Comparison of ENCODE assay signal across 8 mouse cellular contexts in the genomic region with DNA sequence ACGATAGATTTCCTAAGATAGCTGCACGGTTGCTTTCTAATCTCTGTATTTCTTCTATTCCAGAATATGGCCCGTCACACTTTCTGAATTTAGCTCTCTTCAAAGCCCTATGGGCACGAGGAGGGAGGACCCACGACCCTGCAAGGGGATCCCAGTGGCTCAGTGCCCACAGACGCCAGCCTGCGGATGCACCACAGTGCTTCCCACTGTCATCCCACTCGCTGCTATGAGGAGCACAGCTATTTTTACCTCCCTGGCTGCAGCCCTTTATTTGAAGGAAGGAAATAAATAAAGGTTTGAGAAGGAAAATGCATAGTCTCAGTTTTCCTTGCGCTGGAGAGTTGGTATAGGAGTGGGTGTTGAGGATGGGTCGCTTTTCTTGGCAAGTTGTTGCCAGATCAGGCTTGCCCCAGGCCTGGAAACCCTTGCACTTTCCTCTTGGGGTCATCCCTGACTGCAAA. TPM values are rescaled to one million over a fixed set of nuclear protein-coding genes. Genes with fewer than 3 reads are reported as not detected.
A peak's percentile ranks its signal among the peaks of the same experiment; 100 is the strongest.
DNase-seq lines count a peak whose midpoint lies in the region; ATAC-seq and TF ChIP-seq lines count a peak whose summit lies in the region.

No protein-coding gene starts in this region.

- 62% methylated on average over 10 of the region's 10 CpGs for WGBS in kidney, postnatal 0 days
- 58% methylated on average over 10 of the region's 10 CpGs for WGBS in embryonic facial prominence, embryonic 13.5 days
- WGBS in intestine, embryonic 16.5 days: 58% methylated on average over 10 of the region's 10 CpGs
- WGBS in midbrain, embryonic 14.5 days: 50% methylated on average over 10 of the region's 10 CpGs

- H3K4me2 ChIP-seq in kidney, postnatal 0 days (ENCODE audit: low read length): peak overlapping the region; percentile 97
- peak overlapping the region; percentile 99 for H3K4me2 ChIP-seq in embryonic facial prominence, embryonic 13.5 days
- H3K4me2 ChIP-seq in intestine, embryonic 16.5 days (ENCODE audit: low read depth, low read length): peak overlapping the region; percentile 87
- peak overlapping the region; percentile 66 for H3K4me2 ChIP-seq in midbrain, embryonic 14.5 days (ENCODE audit: low read length)

- ATAC-seq in kidney, postnatal 0 days (replicated peaks; ENCODE audit: low FRiP score, low read depth): peak; percentile 21; the same call in 1 of the 2 replicates
- ATAC-seq in embryonic facial prominence, embryonic 13.5 days (ENCODE audit: insufficient number of reproducible peaks, insufficient read depth, low FRiP score, low TSS enrichment, low read depth): no peak
- ATAC-seq in intestine, embryonic 16.5 days: no peak
- ATAC-seq in midbrain, embryonic 14.5 days (ENCODE audit: low FRiP score, low TSS enrichment): peak; percentile 64
- ATAC-seq in activated CD4-positive, CD25-positive, alpha-beta regulatory T cell, adult 4 months: no peak

- H3K4me1 ChIP-seq in kidney, postnatal 0 days (replicated peaks; ENCODE audit: insufficient read depth, low read length): peaks cover 10% of the 10 kb centered on the region
- peaks cover 8% of the 10 kb centered on the region; the same call in 1 of the 2 replicates for H3K4me1 ChIP-seq in embryonic facial prominence, embryonic 13.5 days
- peaks cover 4% of the 10 kb centered on the region; the same call in 1 of the 2 replicates for H3K4me1 ChIP-seq in intestine, embryonic 16.5 days (ENCODE audit: control insufficient read depth, insufficient read depth, low read length)
- 0 out of 2 replicates have a peak, but pooled peaks cover 4% of the 10 kb centered on the region for H3K4me1 ChIP-seq in midbrain, embryonic 14.5 days (ENCODE audit: control insufficient read depth, insufficient read depth, low read length)

- no peaks in the 10 kb centered on the region for H3K9me3 ChIP-seq in kidney, postnatal 0 days (replicated peaks; ENCODE audit: low read length)
- H3K9me3 ChIP-seq in embryonic facial prominence, embryonic 13.5 days: no peaks in the 10 kb centered on the region
- no peaks in the 10 kb centered on the region for H3K9me3 ChIP-seq in intestine, embryonic 16.5 days (ENCODE audit: control insufficient read depth, low read length)
- no peaks in the 10 kb centered on the region for H3K9me3 ChIP-seq in midbrain, embryonic 14.5 days (ENCODE audit: control insufficient read depth, low read length)

- H3K9ac ChIP-seq in kidney, postnatal 0 days (ENCODE audit: low read depth, low read length): no peak overlapping the region
- peak overlapping the region; percentile 79; the same call in 1 of the 2 replicates for H3K9ac ChIP-seq in embryonic facial prominence, embryonic 13.5 days
- no peak overlapping the region for H3K9ac ChIP-seq in intestine, embryonic 16.5 days (ENCODE audit: low read depth, low read length)
- H3K9ac ChIP-seq in midbrain, embryonic 14.5 days (replicated peaks; ENCODE audit: low read length): peak overlapping the region; percentile 92

- DNase-seq in kidney, postnatal 0 days (ENCODE audit: low spot score): no peak
- no peak for DNase-seq in kidney, postnatal 14 days
- no peak for DNase-seq in midbrain, embryonic 14.5 days
- no peak for DNase-seq in adrenal gland, adult (ENCODE audit: inconsistent age in 2 of 2, low spot score in 1 of 2)
- DNase-seq in testis, postnatal 14 days (ENCODE audit: low spot score): no peak

- H3K4me3 ChIP-seq in kidney, postnatal 0 days (replicated peaks; ENCODE audit: low read depth, low read length): peak overlapping the region; percentile 52
- peak overlapping the region; percentile 73 for H3K4me3 ChIP-seq in embryonic facial prominence, embryonic 13.5 days
- H3K4me3 ChIP-seq in intestine, embryonic 16.5 days (ENCODE audit: low read length): peak overlapping the region; percentile 64
- peak overlapping the region; percentile 79 for H3K4me3 ChIP-seq in midbrain, embryonic 14.5 days (replicated peaks; ENCODE audit: low read depth, low read length)

- H3K27ac ChIP-seq in kidney, postnatal 0 days: no peak overlapping the region
- H3K27ac ChIP-seq in embryonic facial prominence, embryonic 13.5 days: no peak overlapping the region
- H3K27ac ChIP-seq in intestine, embryonic 16.5 days (ENCODE audit: low read length): no peak overlapping the region
- H3K27ac ChIP-seq in midbrain, embryonic 14.5 days (replicated peaks; ENCODE audit: low read depth, low read length): peak overlapping the region; percentile 76

- TF ChIP-seq CTCF in kidney, postnatal 0 days (IDR thresholded peaks at IDR 0.05; ENCODE audit: low read depth): no peak

- no peaks in the 10 kb centered on the region for H3K36me3 ChIP-seq in kidney, postnatal 0 days (ENCODE audit: insufficient read depth, low read length)
- no peaks in the 10 kb centered on the region for H3K36me3 ChIP-seq in embryonic facial prominence, embryonic 13.5 days
- no peaks in the 10 kb centered on the region for H3K36me3 ChIP-seq in intestine, embryonic 16.5 days (ENCODE audit: control insufficient read depth, insufficient read depth, low read length)
- H3K36me3 ChIP-seq in midbrain, embryonic 14.5 days (ENCODE audit: control insufficient read depth, insufficient read depth, low read length): no peaks in the 10 kb centered on the region

- 0 out of 2 replicates have a peak, but pooled peaks cover 12% of the 10 kb centered on the region for H3K27me3 ChIP-seq in kidney, postnatal 0 days (ENCODE audit: insufficient read depth, low read length)
- peaks cover 29% of the 10 kb centered on the region for H3K27me3 ChIP-seq in embryonic facial prominence, embryonic 13.5 days
- H3K27me3 ChIP-seq in intestine, embryonic 16.5 days (replicated peaks; ENCODE audit: control insufficient read depth, insufficient read depth, low read length): peaks cover 22% of the 10 kb centered on the region
- no peaks in the 10 kb centered on the region for H3K27me3 ChIP-seq in midbrain, embryonic 14.5 days (ENCODE audit: control insufficient read depth, insufficient read depth, low read length)

RNA-seq across cellular contexts. Expression of a gene that starts 0.5 kb away (rescaled TPM):
- polyA plus RNA-seq in kidney, postnatal 0 days (2015; fragmentation: Nextera tagmentation; extraction: Ambion mirVana): 1.2 and 3.0 TPM in 2 replicates
- 3.9 and 4.3 TPM in 2 replicates for polyA plus RNA-seq in embryonic facial prominence, embryonic 13.5 days (2015; fragmentation: Nextera tagmentation; extraction: Ambion mirVana)
- 0.78 and 0.91 TPM in 2 replicates for polyA plus RNA-seq in intestine, embryonic 16.5 days (2015; fragmentation: Nextera tagmentation; extraction: Ambion mirVana)
- polyA plus RNA-seq in midbrain, embryonic 14.5 days (2014; fragmentation: Nextera tagmentation; extraction: Ambion mirVana): 16.8 and 17.5 TPM in 2 replicates
- not detected for polyA plus RNA-seq in activated CD4-positive, CD25-positive, alpha-beta regulatory T cell, adult 4 months (2017; shearing (Covaris generic))

Comparison
In these comparisons a context has a peak if more than half of its experiments do, and no peak if none do; other contexts are left out.
1. ATAC-seq: peak in kidney, postnatal 0 days (single experiment) and midbrain, embryonic 14.5 days (single experiment); none in embryonic facial prominence, embryonic 13.5 days (single experiment), intestine, embryonic 16.5 days (single experiment) and activated CD4-positive, CD25-positive, alpha-beta regulatory T cell, adult 4 months (single experiment).
2. H3K9ac ChIP-seq: peak in embryonic facial prominence, embryonic 13.5 days (single experiment) and midbrain, embryonic 14.5 days (single experiment); none in kidney, postnatal 0 days (single experiment) and intestine, embryonic 16.5 days (single experiment).
3. Peak in every context shown above with its lines, with median percentiles within 50 percentile points of each other: H3K4me2 ChIP-seq and H3K4me3 ChIP-seq.